Mouse (Mus musculus): ENCODE data around the gene Phf24. TPM values are rescaled to one million over a fixed set of nuclear protein-coding genes. Genes with fewer than 3 reads are reported as not detected.
A peak's percentile ranks its signal among the peaks of the same experiment; 100 is the strongest.

Gene Phf24
- polyA plus RNA-seq, 1 experiment from 2014 or later = not detected

- ATAC-seq = peak; percentile 76
- TF ChIP-seq CTCF (IDR thresholded peaks at IDR 0.05) = no peak
- ChIA-PET CTCF (interaction anchor here (4.1 kb wide), 1 partner anchor 12 kb away, joined by 25 read pairs; no protein-coding TSS in a partner anchor), POLR2A (no interaction called here)
- H3K27me3 ChIP-seq = no peaks in the 10 kb centered on the region
- in situ Hi-C loops (cut with MboI; ENCODE audit: low pct_unique_long_range_greater_than_20kb) = no loop called here
- DNase-seq (ENCODE audit: low read depth, low spot score) = no peak
Measured at GRCm38 (mm10) chr4:42950065-42950558, 33.7 kb downstream of the Phf24 start.

- no peak for TF ChIP-seq CTCF (IDR thresholded peaks at IDR 0.05)
- no peaks in the 10 kb centered on the region for H3K27me3 ChIP-seq
- in situ Hi-C loops (cut with MboI; ENCODE audit: low pct_unique_long_range_greater_than_20kb) = no loop called here
- ATAC-seq (no peak), DNase-seq (ENCODE audit: low read depth, low spot score) (no peak)
- ChIA-PET POLR2A (interaction anchor here (0.6 kb wide), 1 partner anchor 49 kb away, joined by 3 read pairs; no protein-coding TSS in a partner anchor), CTCF (interaction anchor here (4.1 kb wide), 1 partner anchor 11 kb away, joined by 25 read pairs; no protein-coding TSS in a partner anchor)
Measured at GRCm38 (mm10) chr4:42951206-42952195, 35.0 kb downstream of the Phf24 start.

- POLR2A ChIA-PET = no interaction called here
- DNase-seq (ENCODE audit: low read depth, low spot score) = no peak
- H3K27me3 ChIP-seq = no peaks in the 10 kb centered on the region
- in situ Hi-C loops (cut with MboI; ENCODE audit: low pct_unique_long_range_greater_than_20kb) = no loop called here
- TF ChIP-seq CTCF (IDR thresholded peaks at IDR 0.05) = no peak
- ATAC-seq = no peak
- CTCF ChIA-PET = interaction anchor here (4.1 kb wide), 1 partner anchor 10 kb away, joined by 25 read pairs; no protein-coding TSS in a partner anchor
Measured at GRCm38 (mm10) chr4:42952563-42952962, 36.1 kb downstream of the Phf24 start.

GRCm38 (mm10) chr4:42953435-42954094 is 37.1 kb downstream of the Phf24 start:
- in situ Hi-C loops (cut with MboI; ENCODE audit: low pct_unique_long_range_greater_than_20kb) = no loop called here
- no peak for TF ChIP-seq CTCF (IDR thresholded peaks at IDR 0.05)
- POLR2A ChIA-PET = no interaction called here
- no peak for DNase-seq (ENCODE audit: low read depth, low spot score)
- ATAC-seq = no peak
- CTCF ChIA-PET = interaction anchor here (1.1 to 2.6 kb wide), 6 partner anchors 8 to 73 kb away, joined by 3 to 15 read pairs (median 6); no protein-coding TSS in a partner anchor
- H3K27me3 ChIP-seq = no peaks in the 10 kb centered on the region

GRCm38 (mm10) chr4:42954297-42954696 is 37.8 kb downstream of the Phf24 start:
- H3K27me3 ChIP-seq = no peaks in the 10 kb centered on the region
- CTCF ChIA-PET = interaction anchor here (1.1 to 2.6 kb wide), 6 partner anchors 9 to 73 kb away, joined by 3 to 15 read pairs (median 6); no protein-coding TSS in a partner anchor
- TF ChIP-seq CTCF (IDR thresholded peaks at IDR 0.05) = no peak
- POLR2A ChIA-PET = no interaction called here
- in situ Hi-C loops (cut with MboI; ENCODE audit: low pct_unique_long_range_greater_than_20kb) = no loop called here
- DNase-seq (ENCODE audit: low read depth, low spot score) (no peak), ATAC-seq (no peak)

- CTCF ChIA-PET = interaction anchor here (1.5 to 2.6 kb wide), 4 partner anchors 8 to 74 kb away, joined by 3 to 15 read pairs (median 10); no protein-coding TSS in a partner anchor
- in situ Hi-C loops (cut with MboI; ENCODE audit: low pct_unique_long_range_greater_than_20kb) = no loop called here
- no peaks in the 10 kb centered on the region for H3K27me3 ChIP-seq
- DNase-seq (ENCODE audit: low read depth, low spot score) (no peak), ATAC-seq (no peak)
- POLR2A ChIA-PET = no interaction called here
- TF ChIP-seq CTCF (IDR thresholded peaks at IDR 0.05) = no peak
Measured at GRCm38 (mm10) chr4:42955200-42955599, 38.7 kb downstream of the Phf24 start.

GRCm38 (mm10) chr4:42956581-42956980 is 40.1 kb downstream of the Phf24 start:
- no peak for TF ChIP-seq CTCF (IDR thresholded peaks at IDR 0.05)
- POLR2A ChIA-PET = no interaction called here
- ATAC-seq = no peak
- in situ Hi-C loops (cut with MboI; ENCODE audit: low pct_unique_long_range_greater_than_20kb) = no loop called here
- CTCF ChIA-PET = no interaction called here
- no peaks in the 10 kb centered on the region for H3K27me3 ChIP-seq
- no peak for DNase-seq (ENCODE audit: low read depth, low spot score)

GRCm38 (mm10) chr4:42957306-42957705 is 40.8 kb downstream of the Phf24 start:
- ATAC-seq (no peak), DNase-seq (ENCODE audit: low read depth, low spot score) (no peak)
- ChIA-PET CTCF (no interaction called here), POLR2A (no interaction called here)
- H3K27me3 ChIP-seq = no peaks in the 10 kb centered on the region
- TF ChIP-seq CTCF (IDR thresholded peaks at IDR 0.05) = no peak
- in situ Hi-C loops (cut with MboI; ENCODE audit: low pct_unique_long_range_greater_than_20kb) = no loop called here

- ChIA-PET POLR2A (no interaction called here), CTCF (no interaction called here)
- ATAC-seq (no peak), DNase-seq (ENCODE audit: low read depth, low spot score) (no peak)
- in situ Hi-C loops (cut with MboI; ENCODE audit: low pct_unique_long_range_greater_than_20kb) = no loop called here
- no peak for TF ChIP-seq CTCF (IDR thresholded peaks at IDR 0.05)
- H3K27me3 ChIP-seq = no peaks in the 10 kb centered on the region
Measured at GRCm38 (mm10) chr4:42957979-42958378, 41.5 kb downstream of the Phf24 start.

GRCm38 (mm10) chr4:42958942-42959341 is 42.5 kb downstream of the Phf24 start:
- ATAC-seq = no peak
- in situ Hi-C loops (cut with MboI; ENCODE audit: low pct_unique_long_range_greater_than_20kb) = no loop called here
- POLR2A ChIA-PET = no interaction called here

More at GRCm38 (mm10) chr4:42958942-42959341, 42.5 kb downstream of the Phf24 start:
- H3K27me3 ChIP-seq = no peaks in the 10 kb centered on the region
- DNase-seq (ENCODE audit: low read depth, low spot score) = no peak
- CTCF ChIA-PET = interaction anchor here (0.8 kb wide), 1 partner anchor 13 kb away, joined by 3 read pairs; no protein-coding TSS in a partner anchor
- TF ChIP-seq CTCF (IDR thresholded peaks at IDR 0.05) = no peak

Data from Patski (cell line).